Mouse (Mus musculus) telencephalon, adult 2 months (tissue): ENCODE data around the gene Hes5.

ENCODE experiments used
- DNase-seq: peaks from one replicate; pipeline ENCODE4 v3.0.0-alpha.2; 2011; ENCODE audit warnings: low read depth, low spot score

Gene Hes5

DNA sequence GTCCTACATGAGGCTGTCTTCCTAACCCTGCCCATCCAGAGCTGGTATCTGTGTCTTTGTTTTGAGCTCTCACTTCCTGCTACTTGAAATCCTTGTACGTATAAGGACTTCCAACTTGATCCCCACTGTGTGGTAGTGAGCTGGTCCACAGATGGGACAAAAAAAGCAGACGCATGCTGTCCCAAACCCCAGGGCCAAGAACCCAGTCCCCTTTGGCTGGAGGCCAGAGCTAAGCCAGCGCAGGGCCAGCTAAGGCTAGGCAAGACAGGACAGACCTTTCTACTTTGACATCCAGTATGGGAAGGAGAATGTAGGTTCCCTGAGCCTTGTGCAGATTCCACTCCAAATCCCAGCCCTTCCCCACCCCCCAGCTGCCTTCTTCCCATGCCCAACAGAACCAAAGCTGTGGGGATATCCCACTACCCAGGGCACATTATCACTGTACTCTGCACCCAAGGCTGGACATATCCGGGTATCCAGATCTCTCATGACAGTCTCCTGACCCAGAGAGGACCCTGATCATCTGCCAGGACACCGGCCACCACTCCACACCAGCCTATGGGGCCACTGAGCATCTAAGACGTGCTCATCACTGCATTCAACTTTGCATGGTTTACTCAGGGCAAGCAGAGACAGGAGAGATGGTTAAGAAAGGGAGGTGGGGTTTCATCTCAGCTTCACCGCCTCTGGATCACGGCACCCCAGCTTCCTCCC is 50.7 kb downstream of the Hes5 start:
- no peak for DNase-seq
